Mouse (Mus musculus) urinary bladder, postnatal 4 days (tissue): ENCODE measurements around the gene Myo16.

Source experiments
- DNase-seq, 2 experiments: peaks; one replicate each; pipeline ENCODE4 v3.0.0; 2021 to 2022; ENCODE audit warnings: low spot score in 2 of 2

The Myo16 gene

GRCm38 (mm10) chr8:10175976-10176375, 22.3 kb downstream of the Myo16 start:
- no peak for DNase-seq

DNA sequence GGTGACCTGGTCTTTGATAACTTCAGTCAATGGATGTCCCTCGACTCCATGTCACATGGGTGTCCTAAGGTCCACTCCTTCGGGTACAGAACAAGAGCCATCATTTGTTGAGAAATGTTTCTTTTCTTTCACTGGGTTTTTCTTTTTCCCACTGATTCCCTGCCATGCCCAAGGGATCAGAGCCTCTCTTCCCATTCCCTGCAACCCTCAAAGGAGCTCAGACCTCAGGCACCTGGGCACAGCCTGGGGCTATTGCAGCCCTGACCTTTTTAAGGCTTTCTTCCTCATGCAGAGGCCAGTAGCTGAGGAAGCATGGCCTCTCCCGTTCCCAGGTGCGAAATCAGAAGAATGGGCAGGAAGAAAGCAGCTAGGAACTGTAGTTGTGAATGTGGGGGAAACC, 23.4 kb downstream of the Myo16 start:
- no peak for DNase-seq

DNA sequence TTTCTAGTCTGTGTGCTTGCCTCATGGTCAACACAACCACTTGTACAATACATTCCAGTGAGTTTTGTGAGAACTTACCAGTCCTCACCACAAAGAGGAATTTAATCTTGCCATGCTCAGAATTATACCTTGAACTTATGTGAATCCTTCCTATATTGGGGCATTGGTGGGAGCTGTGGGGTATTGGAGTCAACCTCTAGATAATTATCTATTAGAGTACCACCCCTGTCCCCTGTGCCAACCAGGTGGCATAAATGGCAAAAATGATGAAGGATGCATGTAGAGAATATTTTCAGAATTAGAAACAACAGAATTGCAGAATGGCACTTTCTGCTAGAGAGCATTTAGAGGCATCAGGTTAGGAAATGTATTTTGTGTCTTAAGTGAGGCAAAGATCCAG, 25.3 kb downstream of the Myo16 start:
- no peak for DNase-seq

GRCm38 (mm10) chr8:10190607-10191006, 36.9 kb downstream of the Myo16 start:
- no peak for DNase-seq

DNA sequence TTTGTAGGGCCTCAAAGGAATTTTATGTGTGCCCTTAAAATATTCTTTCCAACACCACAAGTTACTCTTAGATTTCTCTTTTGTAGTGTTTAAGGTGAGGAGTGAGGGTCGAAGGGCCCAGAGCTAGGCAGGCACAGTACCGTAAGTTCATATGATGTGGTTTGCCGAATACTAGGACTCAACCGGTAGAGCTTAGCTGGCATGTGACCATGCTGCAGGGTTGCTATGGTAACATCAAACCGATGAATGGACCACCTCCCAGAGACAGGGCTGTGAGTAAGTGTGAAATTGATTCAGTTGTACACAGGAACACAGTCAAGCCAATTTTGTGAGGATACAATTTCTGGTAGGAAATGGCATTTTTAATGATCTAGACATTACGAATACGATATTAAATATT, 44.5 kb downstream of the Myo16 start:
- DNase-seq = no peak

- no peak for DNase-seq
Observed at GRCm38 (mm10) chr8:10199301-10199700, 45.6 kb downstream of the Myo16 start.

DNA sequence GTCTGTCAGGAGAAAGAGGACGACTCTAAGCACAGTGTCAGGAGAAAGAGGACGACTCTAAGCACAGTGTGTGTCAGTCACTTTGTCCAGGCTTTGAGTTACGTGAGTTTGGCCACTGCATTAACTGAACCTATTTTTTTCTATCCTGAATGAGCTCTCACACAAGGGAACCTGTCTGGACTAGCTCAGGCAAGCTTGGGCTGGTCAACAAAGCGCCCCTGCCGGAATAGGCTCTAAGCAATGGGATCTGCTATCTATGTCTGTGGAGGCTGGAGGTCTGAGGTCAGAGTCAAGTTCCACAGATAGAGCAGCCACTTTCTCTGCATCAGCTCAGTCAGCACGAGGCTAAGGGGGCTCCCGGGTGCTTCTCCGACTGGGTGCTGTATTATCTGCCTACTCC, 46.3 kb downstream of the Myo16 start:
- no peak for DNase-seq

GRCm38 (mm10) chr8:10215023-10215422, 61.3 kb downstream of the Myo16 start:
- no peak for DNase-seq

- no peak for DNase-seq
Observed at GRCm38 (mm10) chr8:10219761-10220276, 66.1 kb downstream of the Myo16 start.

GRCm38 (mm10) chr8:10222770-10223169, 69.1 kb downstream of the Myo16 start:
- no peak for DNase-seq

- no peak for DNase-seq
Observed at GRCm38 (mm10) chr8:10223528-10224194, 70.0 kb downstream of the Myo16 start.

GRCm38 (mm10) chr8:10224305-10224971, 70.7 kb downstream of the Myo16 start:
- no peak for DNase-seq

DNA sequence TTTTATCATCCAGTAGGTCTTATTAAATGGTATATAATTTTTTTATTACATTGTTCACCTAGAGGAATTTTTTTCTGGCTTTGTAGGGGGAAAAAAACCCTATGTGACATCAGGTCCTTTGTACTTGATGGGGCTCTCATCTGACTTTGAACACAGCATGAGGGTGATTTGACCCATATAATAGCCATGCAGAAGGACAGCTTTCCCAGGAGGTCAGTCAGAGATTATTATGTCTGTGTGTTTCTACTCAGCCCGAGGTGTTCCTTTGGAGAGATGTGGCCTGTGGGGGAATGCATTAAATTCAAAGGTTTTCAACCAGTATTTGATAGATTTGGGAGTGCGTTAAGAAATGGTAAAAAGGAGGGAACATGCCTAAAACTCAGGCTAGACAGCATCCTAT, 71.3 kb downstream of the Myo16 start:
- DNase-seq = no peak

- no peak for DNase-seq
Observed at GRCm38 (mm10) chr8:10230746-10231369, 77.1 kb downstream of the Myo16 start.

DNA sequence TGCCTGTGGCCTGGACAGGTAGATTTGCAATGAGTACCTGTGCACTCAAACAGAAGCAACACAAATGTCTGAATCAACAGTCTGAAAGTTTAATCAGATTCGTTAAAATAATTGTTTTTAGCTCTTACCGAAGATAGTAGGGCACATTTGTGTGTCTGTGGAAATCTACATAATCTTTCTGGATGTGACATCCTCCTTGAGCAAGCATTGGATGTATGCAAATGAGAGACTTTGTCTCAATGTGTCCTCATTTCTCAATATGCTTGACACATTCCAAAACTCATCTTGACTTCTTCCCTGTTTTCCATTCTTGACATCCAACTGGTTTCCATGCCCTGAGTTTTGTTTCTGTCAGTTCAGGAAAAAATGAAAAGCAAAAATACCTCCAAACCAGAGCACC, 80.8 kb downstream of the Myo16 start:
- no peak for DNase-seq

DNA sequence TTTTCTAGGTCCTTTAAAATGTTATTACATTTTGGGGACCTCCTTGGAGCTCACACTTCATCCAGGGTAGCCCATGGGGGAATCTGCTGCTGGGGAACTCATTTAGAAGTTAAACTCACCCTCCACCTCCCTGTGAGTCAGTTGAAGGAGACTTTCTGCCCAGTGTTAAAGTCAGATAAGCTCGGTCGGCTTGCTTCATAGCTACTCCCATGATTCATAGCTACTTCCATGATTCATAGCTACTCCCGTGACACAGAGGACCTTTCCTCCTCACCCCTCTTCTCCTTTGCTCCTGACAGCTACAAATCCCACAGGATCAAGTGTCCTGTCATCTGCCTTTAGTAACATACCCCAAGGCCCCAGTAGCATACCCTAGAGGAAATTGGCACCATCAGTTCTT, 89.6 kb downstream of the Myo16 start:
- DNase-seq = no peak

GRCm38 (mm10) chr8:10249156-10249555, 95.4 kb downstream of the Myo16 start:
- no peak for DNase-seq

DNA sequence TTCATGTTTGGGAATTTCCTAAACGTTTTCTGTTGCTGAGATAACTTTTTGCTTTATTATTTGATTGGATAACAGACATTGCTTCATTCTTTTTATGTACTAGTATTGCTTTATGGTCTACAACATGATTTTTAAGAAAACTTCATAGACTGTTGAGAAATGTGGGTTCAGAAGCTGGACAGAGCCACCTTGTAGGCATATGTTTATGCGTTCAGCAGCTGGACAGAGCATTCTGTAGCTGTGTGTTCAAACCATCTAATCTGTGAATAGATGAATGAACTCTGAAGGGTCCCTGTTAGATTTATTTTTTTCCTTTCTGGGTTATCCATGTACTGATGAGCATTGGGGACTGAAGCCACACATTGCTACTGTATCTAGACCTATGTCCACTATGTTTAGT, 102.0 kb downstream of the Myo16 start:
- DNase-seq = no peak

GRCm38 (mm10) chr8:10256563-10256962, 102.9 kb downstream of the Myo16 start:
- DNase-seq = no peak

GRCm38 (mm10) chr8:10270094-10270493, 116.4 kb downstream of the Myo16 start:
- DNase-seq = no peak

DNA sequence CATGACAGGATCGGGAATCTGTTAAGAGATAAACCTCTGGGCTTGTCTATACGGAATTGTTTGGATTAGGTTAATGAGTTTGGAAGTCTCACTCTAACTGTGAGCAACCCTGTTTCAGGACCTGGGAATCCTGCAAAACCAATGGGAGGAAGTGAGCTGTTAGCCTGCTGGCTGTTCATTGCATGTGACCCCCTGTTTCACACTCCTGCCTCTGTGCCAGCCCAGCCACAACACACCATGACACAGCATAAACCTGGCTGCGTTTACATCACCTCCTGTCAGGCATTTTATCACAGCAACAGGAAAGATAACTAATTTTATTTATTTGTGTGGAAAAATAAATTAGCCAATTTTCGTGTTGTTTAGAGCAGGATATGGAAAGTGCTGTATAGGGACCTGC, 138.9 kb downstream of the Myo16 start:
- DNase-seq = no peak

GRCm38 (mm10) chr8:10300797-10301196, 147.1 kb downstream of the Myo16 start:
- DNase-seq = no peak

GRCm38 (mm10) chr8:10303061-10303460, 149.3 kb downstream of the Myo16 start:
- DNase-seq = no peak
